Mouse (Mus musculus) forebrain, embryonic 10.5 days (tissue): Measurements from ENCODE around the gene Tex22. TPM values are rescaled to one million over a fixed set of nuclear protein-coding genes. Genes with fewer than 3 reads are reported as not detected.

Experiments
- DNase-seq: peaks from one replicate; pipeline ENCODE4 v3.0.0-alpha.2; 2017; ENCODE audit warnings: low spot score; ENCODE audit errors: extremely low spot score
- H3K27ac ChIP-seq: fragments of 300-500 bp; sonication (generic); 2 replicates; pipeline ENCODE4 v1.5.1; 2016; ENCODE audit warnings: mild to moderate bottlenecking
- H3K27me3 ChIP-seq: fragments of 300-500 bp; sonication (generic); 2 replicates; pipeline ENCODE4 v1.6.1; 2016; ENCODE audit warnings: mild to moderate bottlenecking; ENCODE audit not compliant: poor library complexity, severe bottlenecking
- H3K36me3 ChIP-seq: fragments of 300-500 bp; sonication (generic); replicated peaks from 2 replicates; pipeline ENCODE4 v1.6.1; 2016; ENCODE audit warnings: mild to moderate bottlenecking, moderate library complexity
- H3K4me1 ChIP-seq: fragments of 300-500 bp; sonication (generic); 2 replicates; pipeline ENCODE4 v1.6.1; 2016
- H3K4me3 ChIP-seq: fragments of 300-500 bp; sonication (generic); 2 replicates; pipeline ENCODE4 v1.5.1; 2016; ENCODE audit warnings: mild to moderate bottlenecking, moderate library complexity
- H3K9me3 ChIP-seq: fragments of 300-500 bp; sonication (generic); 2 replicates; pipeline ENCODE4 v1.6.1; 2016; ENCODE audit warnings: mild to moderate bottlenecking, moderate library complexity
- WGBS: fragments of 180-500 bp; shearing (Covaris S2); methylation state at CpG from one replicate; pipeline ENCODE4 v1.1.7; 2016; 5-methylcytosine and 5-hydroxymethylcytosine counted together
- polyA plus RNA-seq: library from polyadenylated mRNA; unstranded; fragments of >200 nt; fragmentation: Nextera tagmentation; extraction: Ambion mirVana; gene quantifications from 2 replicates; pipeline ENCODE4 v1.2.1, GENCODE M21; 2016

Tex22 gene
- polyA plus RNA-seq, 1 experiment from 2014 or later: not detected

- H3K36me3 ChIP-seq: peaks cover 33% of the 10 kb centered on the region
These were observed 23.5 kb downstream of the Tex22 start, which contains the start of gene Mta1 for GRCm38 (mm10) chr12:113097749-113098281. Gene Mta1, plus strand, starts transcription at chr12:113098278.

DNA sequence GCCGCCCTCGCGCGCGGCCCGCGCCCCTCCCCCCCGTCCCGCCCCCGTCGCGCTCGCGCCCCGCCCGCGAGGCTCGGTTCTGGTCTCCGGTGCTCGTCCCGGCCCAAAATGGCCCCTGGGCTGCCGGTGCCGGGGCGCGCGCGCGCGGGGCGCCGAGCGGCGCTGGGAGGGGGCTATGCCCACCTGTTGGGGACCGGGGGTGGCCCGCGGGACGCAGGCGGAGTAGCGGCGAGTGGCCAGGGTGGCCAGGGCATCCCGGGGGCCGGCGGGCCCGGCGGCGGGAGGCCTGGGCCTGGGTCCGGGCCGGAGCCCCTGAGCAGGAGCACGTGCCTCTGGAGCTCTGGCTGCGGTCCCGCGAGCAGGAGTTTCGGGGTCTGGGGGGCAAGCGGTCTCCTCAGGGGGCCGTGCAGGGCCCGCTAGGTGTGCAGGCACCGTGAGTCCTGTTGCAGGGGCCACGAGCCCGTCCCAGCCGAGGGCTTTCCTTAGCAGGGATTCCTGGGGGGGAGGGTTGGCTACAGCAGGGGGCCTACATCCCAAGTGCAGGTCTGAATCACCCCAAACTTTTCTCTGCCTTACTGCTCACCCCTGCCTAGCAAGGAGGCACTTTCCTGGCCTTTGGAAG lies 24.3 kb downstream of the Tex22 start:
- peaks cover 58% of the 10 kb centered on the region for H3K4me1 ChIP-seq
- WGBS: under 1% methylated on average over 43 of the region's 60 CpGs
- H3K4me3 ChIP-seq: peak overlapping the region; percentile 99

More at GRCm38 (mm10) chr12:113097749-113098281, 23.5 kb downstream of the Tex22 start, which contains the start of gene Mta1:
- 0 out of 2 replicates have a peak, but pooled peaks cover 5% of the 10 kb centered on the region for H3K27me3 ChIP-seq
- no peaks in the 10 kb centered on the region for H3K9me3 ChIP-seq
- H3K27ac ChIP-seq: peak within 1 kb of the TSS; percentile 98
- peaks cover 50% of the 10 kb centered on the region for H3K4me1 ChIP-seq
- DNase-seq: peak; percentile 58
- 3% methylated on average over 31 of the region's 53 CpGs for WGBS
- peak within 1 kb of the TSS; percentile 99 for H3K4me3 ChIP-seq

DNA sequence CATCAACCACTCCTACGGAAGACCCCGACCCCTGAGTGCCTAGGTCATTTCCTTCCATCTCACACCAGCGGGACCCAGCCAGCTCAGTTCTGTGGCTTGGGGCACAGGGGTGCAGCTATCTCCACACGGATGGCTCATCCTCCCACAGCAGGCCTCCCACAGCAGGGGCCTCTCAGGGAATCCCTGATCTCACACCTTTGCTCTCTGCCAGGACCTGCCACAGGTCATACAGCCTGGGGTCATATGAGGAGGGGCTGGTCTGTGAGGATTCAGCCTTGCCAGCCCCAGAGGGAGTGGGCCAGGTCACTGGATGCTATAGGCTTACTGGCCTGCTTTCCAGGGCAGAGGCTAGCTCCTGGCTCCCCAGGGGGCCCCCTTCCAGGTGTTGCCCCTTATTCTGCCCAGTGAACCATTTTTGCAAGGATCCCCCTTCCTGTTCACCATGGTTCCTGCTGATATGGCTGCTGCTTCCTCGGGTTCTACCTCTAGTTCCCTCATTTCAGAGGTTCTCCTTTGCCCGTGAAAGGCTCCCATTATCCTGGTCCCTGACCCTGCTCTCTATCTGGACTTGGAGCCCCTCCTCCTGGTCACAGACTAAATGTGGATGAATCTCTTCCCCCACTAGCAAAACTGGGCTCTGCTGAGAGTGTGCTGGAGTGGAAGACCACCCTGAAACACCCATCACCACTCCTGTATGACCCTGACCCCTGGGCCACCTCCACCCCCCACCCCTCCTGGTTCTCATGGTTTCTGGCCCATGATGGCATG lies 25.4 kb downstream of the Tex22 start:
- peak overlapping the region; percentile 98 for H3K27ac ChIP-seq
- H3K4me3 ChIP-seq: peak overlapping the region; percentile 99
- H3K36me3 ChIP-seq: peaks cover 51% of the 10 kb centered on the region
- DNase-seq: no peak
- 0 out of 2 replicates have a peak, but pooled peaks cover 5% of the 10 kb centered on the region for H3K27me3 ChIP-seq
- whole genome bisulfite sequencing: 45% methylated on average over 6 of the region's 6 CpGs
- H3K9me3 ChIP-seq: no peaks in the 10 kb centered on the region; the same call in 1 of the 2 replicates
- peaks cover 63% of the 10 kb centered on the region for H3K4me1 ChIP-seq

More for the DNA sequence above, 24.3 kb downstream of the Tex22 start:
- Histone ChIP-seq H3K9me3 (no peaks in the 10 kb centered on the region), H3K27ac (peak overlapping the region; percentile 98), H3K36me3 (peaks cover 41% of the 10 kb centered on the region), H3K27me3 (0 out of 2 replicates have a peak, but pooled peaks cover 5% of the 10 kb centered on the region)
- peak; percentile 37 for DNase-seq

DNA sequence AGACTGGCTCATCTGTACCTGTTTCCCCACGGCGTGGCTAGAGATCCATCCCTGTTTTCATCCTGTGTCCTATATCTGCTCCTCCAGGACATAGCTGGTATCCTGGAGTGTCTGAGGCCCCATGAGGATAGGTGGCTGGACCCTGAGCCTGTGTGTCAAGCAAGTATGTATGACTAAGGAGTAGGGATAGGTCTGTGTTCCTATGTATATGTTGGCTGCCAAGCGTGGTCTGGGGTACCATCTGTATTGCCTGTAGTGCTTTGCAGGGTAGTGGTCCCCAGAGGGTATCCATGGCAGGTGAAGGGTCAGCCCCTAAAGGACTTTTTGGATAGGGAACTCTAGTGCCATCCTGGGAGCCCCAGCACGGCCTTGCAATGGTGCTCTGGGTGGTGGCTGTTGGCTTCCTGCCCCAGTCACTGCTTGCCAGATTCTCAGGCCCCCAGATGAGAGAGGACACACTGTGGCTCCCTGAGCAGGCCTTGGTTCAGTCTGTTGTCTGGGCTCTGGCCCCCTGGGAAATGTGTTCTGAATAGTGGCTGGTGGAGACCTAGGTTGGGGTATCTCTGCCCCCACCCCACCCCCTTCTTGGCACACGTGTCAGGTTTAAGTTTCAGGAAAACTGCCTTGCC lies 26.3 kb downstream of the Tex22 start:
- peaks cover 60% of the 10 kb centered on the region for H3K36me3 ChIP-seq
- WGBS: 82% methylated on average over 5 of the region's 5 CpGs
- H3K27ac ChIP-seq: no peak overlapping the region; the same call in 1 of the 2 replicates
- DNase-seq: no peak
- H3K4me3 ChIP-seq: peak overlapping the region; percentile 99; the same call in 1 of the 2 replicates
- peaks cover 63% of the 10 kb centered on the region for H3K4me1 ChIP-seq
- 0 out of 2 replicates have a peak, but pooled peaks cover 5% of the 10 kb centered on the region for H3K27me3 ChIP-seq
- peaks cover 2% of the 10 kb centered on the region for H3K9me3 ChIP-seq

DNA sequence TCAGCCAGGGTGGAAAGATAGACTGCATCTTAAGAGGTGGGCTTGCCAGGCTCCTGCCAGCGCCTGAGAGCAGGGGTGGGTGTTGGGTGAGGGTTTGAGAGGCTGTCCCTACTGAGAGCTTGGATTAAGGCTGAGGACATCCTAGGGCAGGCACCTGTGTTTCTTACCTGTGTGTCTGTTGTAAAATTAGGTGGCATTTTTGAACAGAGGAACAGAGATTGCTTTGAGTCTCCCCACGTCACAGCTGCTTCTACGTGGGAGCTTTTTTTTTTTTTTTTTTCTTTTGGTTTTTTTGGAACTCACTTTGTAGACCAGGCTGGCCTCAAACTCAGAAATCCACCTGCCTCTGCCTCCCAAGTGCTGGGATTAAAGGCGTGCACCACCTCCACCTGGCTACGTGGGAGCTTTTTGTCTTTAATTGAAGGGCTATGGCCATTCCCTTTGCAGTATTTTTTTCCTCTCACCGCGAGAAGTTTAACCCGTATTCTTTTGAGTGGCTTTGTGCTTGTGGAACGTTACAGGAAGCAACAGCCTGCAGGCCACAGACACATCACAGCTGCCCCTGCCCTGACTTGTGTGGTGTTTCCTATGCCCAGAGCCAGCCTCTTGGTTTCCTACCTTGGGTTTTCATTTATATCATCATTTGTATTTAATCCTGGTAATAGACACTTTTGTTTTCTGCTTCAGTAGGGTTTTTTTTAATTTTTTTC lies 27.1 kb downstream of the Tex22 start:
- no peak for DNase-seq
- no peak overlapping the region for H3K4me3 ChIP-seq
- peaks cover 69% of the 10 kb centered on the region for H3K36me3 ChIP-seq
- 0 out of 2 replicates have a peak, but pooled peaks cover 5% of the 10 kb centered on the region for H3K27me3 ChIP-seq
- WGBS: 88% methylated on average over 9 of the region's 9 CpGs
- H3K4me1 ChIP-seq: peaks cover 63% of the 10 kb centered on the region
- peaks cover 6% of the 10 kb centered on the region for H3K9me3 ChIP-seq
- no peak overlapping the region; the same call in 1 of the 2 replicates for H3K27ac ChIP-seq

DNA sequence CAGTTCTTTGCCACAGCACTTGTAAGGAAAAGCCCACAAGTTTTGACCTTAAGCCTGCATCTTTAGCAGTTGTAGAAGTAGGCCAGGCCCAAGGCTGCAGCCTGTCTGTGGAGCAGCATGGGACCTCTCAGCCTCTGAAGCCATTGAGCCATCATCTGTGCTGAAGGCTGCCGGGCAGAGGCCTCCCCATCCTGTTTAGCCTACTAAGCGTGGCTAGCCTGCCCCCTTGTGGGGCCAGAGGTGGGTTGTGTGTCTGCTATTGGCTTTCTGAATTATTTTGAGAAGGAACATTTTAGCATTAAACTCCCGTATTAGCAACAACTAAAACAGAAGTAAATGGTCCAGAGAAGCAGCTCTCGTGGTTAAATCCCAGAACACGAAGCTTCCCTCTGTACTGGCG lies 28.2 kb downstream of the Tex22 start:
- H3K9me3 ChIP-seq: peaks cover 6% of the 10 kb centered on the region
- WGBS: 80% methylated on average over 6 of the region's 6 CpGs
- H3K4me3 ChIP-seq: no peak overlapping the region
- H3K27ac ChIP-seq: no peak overlapping the region
- peaks cover 75% of the 10 kb centered on the region for H3K36me3 ChIP-seq
- DNase-seq: no peak
- H3K4me1 ChIP-seq: peaks cover 55% of the 10 kb centered on the region
- no peaks in the 10 kb centered on the region for H3K27me3 ChIP-seq

- no peak for DNase-seq
- H3K4me1 ChIP-seq: peaks cover 46% of the 10 kb centered on the region
- peaks cover 84% of the 10 kb centered on the region for H3K36me3 ChIP-seq
- H3K27me3 ChIP-seq: no peaks in the 10 kb centered on the region
- H3K27ac ChIP-seq: no peak overlapping the region
- 87% methylated on average over 8 of the region's 8 CpGs for WGBS
- H3K4me3 ChIP-seq: no peak overlapping the region
- H3K9me3 ChIP-seq: peaks cover 6% of the 10 kb centered on the region
These were observed 29.6 kb downstream of the Tex22 start for GRCm38 (mm10) chr12:113103846-113104451.

GRCm38 (mm10) chr12:113106386-113106785 lies 32.1 kb downstream of the Tex22 start:
- Histone ChIP-seq H3K4me3 (no peak overlapping the region), H3K27me3 (no peaks in the 10 kb centered on the region), H3K4me1 (peaks cover 22% of the 10 kb centered on the region), H3K9me3 (peaks cover 6% of the 10 kb centered on the region), H3K36me3 (peaks cover 76% of the 10 kb centered on the region), H3K27ac (no peak overlapping the region)
- DNase-seq: no peak
- WGBS: 93% methylated on average over 6 of the region's 6 CpGs

GRCm38 (mm10) chr12:113107431-113108124 lies 33.3 kb downstream of the Tex22 start:
- Histone ChIP-seq H3K9me3 (peaks cover 6% of the 10 kb centered on the region), H3K36me3 (peaks cover 76% of the 10 kb centered on the region), H3K27me3 (no peaks in the 10 kb centered on the region), H3K4me1 (peaks cover 15% of the 10 kb centered on the region), H3K27ac (no peak overlapping the region), H3K4me3 (no peak overlapping the region)
- no peak for DNase-seq
- WGBS: 87% methylated on average over 4 of the region's 4 CpGs

DNA sequence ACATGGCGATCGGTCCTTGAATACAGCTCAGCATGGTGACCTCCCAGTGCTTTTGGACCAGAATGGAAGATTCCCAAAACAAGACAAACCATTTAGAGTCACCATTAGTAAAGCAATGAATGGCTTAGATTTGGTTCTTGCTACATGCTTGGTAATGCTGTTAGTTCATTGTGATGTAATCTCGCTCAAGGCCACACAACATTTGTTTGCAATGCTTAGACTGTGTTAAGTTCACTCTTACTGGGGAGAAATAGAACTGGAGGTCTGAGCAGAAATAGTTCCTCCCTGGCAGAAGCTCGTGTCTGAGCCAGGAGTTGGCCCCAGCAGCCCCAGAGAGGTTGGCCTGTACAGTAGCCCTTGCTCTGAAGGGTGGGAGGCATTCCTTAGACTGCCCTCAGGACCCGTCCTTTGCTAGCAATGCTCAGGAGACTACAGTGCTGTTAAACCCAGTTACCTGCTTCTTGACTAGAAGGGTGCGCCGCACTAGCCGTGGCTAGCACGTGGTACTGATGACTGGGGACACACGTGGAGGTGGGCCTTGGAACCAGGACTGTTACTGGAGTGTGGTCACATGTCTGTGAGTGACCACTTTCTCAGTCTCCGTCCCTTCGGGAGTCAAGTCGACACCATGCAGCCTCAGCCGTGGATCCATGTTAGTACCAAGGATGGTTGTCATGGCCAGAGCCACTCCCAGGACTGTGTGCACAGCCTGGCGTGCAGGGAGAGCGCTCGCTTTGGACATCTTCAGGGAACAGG lies 34.4 kb downstream of the Tex22 start:
- H3K4me1 ChIP-seq: 0 out of 2 replicates have a peak, but pooled peaks cover 5% of the 10 kb centered on the region
- no peaks in the 10 kb centered on the region for H3K27me3 ChIP-seq
- H3K4me3 ChIP-seq: no peak overlapping the region
- DNase-seq: no peak
- 92% methylated on average over 17 of the region's 17 CpGs for WGBS
- H3K27ac ChIP-seq: no peak overlapping the region
- H3K9me3 ChIP-seq: peaks cover 6% of the 10 kb centered on the region
- peaks cover 76% of the 10 kb centered on the region for H3K36me3 ChIP-seq

DNA sequence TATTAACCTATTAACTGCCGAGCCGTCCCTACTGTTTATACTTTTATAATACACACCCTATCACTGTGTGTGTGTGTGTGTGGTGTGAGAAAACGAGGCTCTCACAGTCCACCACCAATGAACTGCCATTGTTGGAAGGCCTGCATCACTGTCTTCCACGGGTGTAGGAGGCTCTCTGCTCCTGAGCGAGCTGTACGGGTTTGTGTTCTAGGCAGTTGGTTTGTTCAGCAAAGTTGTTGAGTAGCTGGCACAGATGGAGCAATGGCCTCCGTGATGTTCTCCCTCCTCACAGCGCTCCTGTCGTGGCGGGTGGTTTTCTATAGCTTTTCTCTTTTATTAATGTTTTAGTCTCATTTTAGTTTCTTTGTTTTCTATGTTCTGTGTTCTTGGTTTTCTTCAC lies 35.5 kb downstream of the Tex22 start:
- Histone ChIP-seq H3K36me3 (peaks cover 76% of the 10 kb centered on the region), H3K4me1 (no peaks in the 10 kb centered on the region), H3K4me3 (no peak overlapping the region), H3K27ac (no peak overlapping the region), H3K9me3 (peaks cover 6% of the 10 kb centered on the region), H3K27me3 (no peaks in the 10 kb centered on the region)
- no peak for DNase-seq
- WGBS: 91% methylated on average over 10 of the region's 10 CpGs
